Mouse (Mus musculus) midbrain, embryonic 10.5 days (tissue): ENCODE measurements around the gene Ccdc188. TPM values are rescaled to one million over a fixed set of nuclear protein-coding genes. Genes with fewer than 3 reads are reported as not detected.
"Not testable (repeated sequence)": the region's sequence is repeated elsewhere in the genome, so short reads cannot be mapped to it uniquely, and the experiment has no call there.

Source experiments
- DNase-seq: peaks from one replicate; pipeline ENCODE4 v3.0.0-alpha.2; 2017; ENCODE audit warnings: low spot score
- H3K27ac ChIP-seq: fragments of 300-500 bp; sonication (generic); replicated peaks from 2 replicates; pipeline ENCODE4 v1.5.1; 2016; ENCODE audit warnings: mild to moderate bottlenecking
- H3K27me3 ChIP-seq: fragments of 300-500 bp; sonication (generic); 2 replicates; pipeline ENCODE4 v1.6.1; 2016; ENCODE audit warnings: low read depth, mild to moderate bottlenecking; ENCODE audit not compliant: poor library complexity, severe bottlenecking
- H3K36me3 ChIP-seq: fragments of 300-500 bp; sonication (generic); 2 replicates; pipeline ENCODE4 v1.6.1; 2016; ENCODE audit warnings: mild to moderate bottlenecking, moderate library complexity
- H3K4me1 ChIP-seq: fragments of 300-500 bp; sonication (generic); 2 replicates; pipeline ENCODE4 v1.6.1; 2016
- H3K4me3 ChIP-seq: fragments of 300-500 bp; sonication (generic); 2 replicates; pipeline ENCODE4 v1.5.1; 2016; ENCODE audit warnings: mild to moderate bottlenecking, moderate library complexity
- H3K9me3 ChIP-seq: fragments of 300-500 bp; sonication (generic); replicated peaks from 2 replicates; pipeline ENCODE4 v1.6.1; 2016; ENCODE audit warnings: mild to moderate bottlenecking
- WGBS: fragments of 180-500 bp; shearing (Covaris S2); methylation state at CpG from one replicate; pipeline ENCODE4 v1.1.7; 2016; 5-methylcytosine and 5-hydroxymethylcytosine counted together
- polyA plus RNA-seq: library from polyadenylated mRNA; unstranded; fragments of >200 nt; fragmentation: Nextera tagmentation; extraction: Ambion mirVana; gene quantifications from 2 replicates; pipeline ENCODE4 v1.2.1, GENCODE M21; 2016

Ccdc188 gene
- polyA plus RNA-seq, 1 experiment from 2014 or later = not detected

GRCm38 (mm10) chr16:18187221-18187620 lies 30.5 kb upstream of the Ccdc188 start:
- DNase-seq = no peak
- Histone ChIP-seq H3K27me3 (peaks cover 12% of the 10 kb centered on the region), H3K4me3 (no peak overlapping the region), H3K27ac (no peak overlapping the region), H3K4me1 (no peaks in the 10 kb centered on the region), H3K36me3 (no peaks in the 10 kb centered on the region), H3K9me3 (no peaks in the 10 kb centered on the region)
- 92% methylated on average over 3 of the region's 3 CpGs for WGBS

- H3K9me3 ChIP-seq = no peaks in the 10 kb centered on the region
- H3K36me3 ChIP-seq = no peaks in the 10 kb centered on the region
- 87% methylated on average over 2 of the region's 2 CpGs for WGBS
- H3K27ac ChIP-seq = no peak overlapping the region
- no peak overlapping the region for H3K4me3 ChIP-seq
- no peak for DNase-seq
- no peaks in the 10 kb centered on the region for H3K27me3 ChIP-seq
- H3K4me1 ChIP-seq = peaks cover 17% of the 10 kb centered on the region
These were observed 26.7 kb upstream of the Ccdc188 start for GRCm38 (mm10) chr16:18191006-18191405.

DNA sequence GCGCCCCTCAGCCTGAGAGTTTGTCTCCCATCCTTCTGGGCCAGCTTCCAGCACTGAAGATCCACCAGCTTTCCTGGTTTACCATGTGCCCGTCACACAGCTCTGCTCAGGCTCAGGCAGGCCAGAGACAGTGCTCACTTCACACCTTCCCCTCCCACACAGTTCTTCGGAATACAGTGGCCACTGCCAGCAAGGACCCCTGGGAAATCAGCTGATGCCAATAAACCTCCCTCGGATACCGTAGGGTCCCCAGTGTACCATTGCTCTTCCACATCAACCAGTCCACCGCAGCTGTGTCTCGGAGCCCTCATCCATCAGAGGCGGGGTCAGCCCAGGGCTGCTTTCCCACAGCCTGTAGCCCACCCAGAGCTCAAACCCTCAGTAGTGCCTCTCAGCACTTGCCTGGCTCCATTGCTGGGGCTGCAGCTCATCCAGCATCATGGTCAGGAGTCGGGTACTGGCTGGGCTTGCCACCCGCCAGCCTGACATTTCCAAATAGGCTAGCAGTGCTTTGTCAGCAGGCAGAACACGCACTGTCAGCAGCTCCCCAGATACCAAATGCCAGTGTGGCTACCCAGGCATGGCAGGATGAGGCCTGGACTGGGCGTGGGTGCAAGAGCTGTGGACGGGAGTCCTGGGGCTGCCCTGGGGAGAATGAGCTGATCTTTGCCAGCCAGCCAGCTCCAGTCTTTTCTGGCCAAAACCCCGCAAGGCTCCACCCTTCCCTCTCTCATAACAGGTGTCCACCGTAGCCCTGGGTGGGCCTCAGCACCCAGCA lies 23.3 kb upstream of the Ccdc188 start:
- no peaks in the 10 kb centered on the region for H3K36me3 ChIP-seq
- 0 out of 2 replicates have a peak overlapping the region, but pooled peaks have one; percentile 24 for H3K27ac ChIP-seq
- no peak overlapping the region for H3K4me3 ChIP-seq
- no peaks in the 10 kb centered on the region for H3K27me3 ChIP-seq
- WGBS = 82% methylated on average over 15 of the region's 15 CpGs
- DNase-seq = no peak
- H3K4me1 ChIP-seq = peaks cover 35% of the 10 kb centered on the region
- no peaks in the 10 kb centered on the region for H3K9me3 ChIP-seq

- peaks cover 42% of the 10 kb centered on the region for H3K4me1 ChIP-seq
- no peak overlapping the region for H3K4me3 ChIP-seq
- WGBS = 60% methylated on average over 5 of the region's 5 CpGs
- no peaks in the 10 kb centered on the region for H3K36me3 ChIP-seq
- no peaks in the 10 kb centered on the region for H3K9me3 ChIP-seq
- H3K27ac ChIP-seq = 0 out of 2 replicates have a peak overlapping the region, but pooled peaks have one; percentile 24
- no peaks in the 10 kb centered on the region for H3K27me3 ChIP-seq
- no peak for DNase-seq
These were observed 22.6 kb upstream of the Ccdc188 start for GRCm38 (mm10) chr16:18195068-18195467.

GRCm38 (mm10) chr16:18195561-18195960 lies 22.1 kb upstream of the Ccdc188 start:
- WGBS = 71% methylated on average over 3 of the region's 3 CpGs
- not testable (repeated sequence) for H3K27me3 ChIP-seq, DNase-seq, H3K27ac ChIP-seq, H3K9me3 ChIP-seq, H3K36me3 ChIP-seq, H3K4me3 ChIP-seq
- H3K4me1 ChIP-seq = peaks cover 47% of the 10 kb centered on the region

DNA sequence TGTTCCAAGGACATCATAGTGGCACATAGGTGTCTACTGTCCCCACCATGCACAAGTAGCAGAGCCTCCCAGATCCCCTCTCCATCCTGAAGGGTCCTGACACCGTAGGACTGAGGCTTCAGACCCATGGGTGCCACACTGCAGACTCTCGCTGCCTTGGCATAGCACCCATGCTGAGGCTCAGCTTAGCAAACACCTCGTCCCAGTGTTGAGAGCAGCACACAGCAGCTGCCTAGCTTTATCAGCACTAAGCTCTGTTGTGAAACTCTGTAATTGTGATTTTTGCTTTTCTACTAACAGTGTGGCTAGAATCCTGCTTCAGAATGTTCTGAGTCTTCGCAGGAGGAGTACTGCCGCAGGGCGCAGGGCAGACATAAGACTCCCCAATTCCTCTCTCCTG lies 19.8 kb upstream of the Ccdc188 start:
- DNase-seq = no peak
- Histone ChIP-seq H3K27ac (peak overlapping the region; percentile 69), H3K4me1 (peaks cover 54% of the 10 kb centered on the region), H3K27me3 (no peaks in the 10 kb centered on the region), H3K36me3 (no peaks in the 10 kb centered on the region), H3K9me3 (no peaks in the 10 kb centered on the region), H3K4me3 (no peak overlapping the region)
- WGBS = 82% methylated on average over 6 of the region's 6 CpGs

GRCm38 (mm10) chr16:18198365-18199098 lies 19.1 kb upstream of the Ccdc188 start:
- no peaks in the 10 kb centered on the region for H3K36me3 ChIP-seq
- no peaks in the 10 kb centered on the region for H3K9me3 ChIP-seq
- H3K4me1 ChIP-seq = peaks cover 54% of the 10 kb centered on the region
- 87% methylated on average over 10 of the region's 10 CpGs for WGBS
- no peak for DNase-seq
- no peak overlapping the region for H3K4me3 ChIP-seq
- H3K27ac ChIP-seq = peak overlapping the region; percentile 69; the same call in 1 of the 2 replicates
- no peaks in the 10 kb centered on the region for H3K27me3 ChIP-seq

- WGBS = 93% methylated on average over 2 of the region's 2 CpGs
- peaks cover 44% of the 10 kb centered on the region for H3K4me1 ChIP-seq
- no peak overlapping the region for H3K4me3 ChIP-seq
- H3K36me3 ChIP-seq = no peaks in the 10 kb centered on the region
- no peaks in the 10 kb centered on the region for H3K27me3 ChIP-seq
- no peak for DNase-seq
- H3K9me3 ChIP-seq = no peaks in the 10 kb centered on the region
- peak overlapping the region; percentile 69; the same call in 1 of the 2 replicates for H3K27ac ChIP-seq
These were observed 17.6 kb upstream of the Ccdc188 start for GRCm38 (mm10) chr16:18200062-18200461.

GRCm38 (mm10) chr16:18201620-18202019 lies 16.1 kb upstream of the Ccdc188 start:
- Histone ChIP-seq H3K27ac (no peak overlapping the region), H3K4me1 (peaks cover 40% of the 10 kb centered on the region), H3K36me3 (no peaks in the 10 kb centered on the region), H3K4me3 (no peak overlapping the region), H3K9me3 (no peaks in the 10 kb centered on the region), H3K27me3 (no peaks in the 10 kb centered on the region)
- WGBS = 62% methylated on average over 1 of the region's 1 CpGs
- DNase-seq = no peak

GRCm38 (mm10) chr16:18202061-18202460 lies 15.6 kb upstream of the Ccdc188 start:
- Histone ChIP-seq H3K4me1 (peaks cover 40% of the 10 kb centered on the region), H3K36me3 (no peaks in the 10 kb centered on the region), H3K9me3 (no peaks in the 10 kb centered on the region), H3K4me3 (no peak overlapping the region), H3K27ac (no peak overlapping the region), H3K27me3 (no peaks in the 10 kb centered on the region)
- 75% methylated on average over 1 of the region's 1 CpGs for WGBS
- no peak for DNase-seq

GRCm38 (mm10) chr16:18203430-18204091 lies 14.1 kb upstream of the Ccdc188 start:
- Histone ChIP-seq H3K4me3 (no peak overlapping the region), H3K4me1 (peaks cover 30% of the 10 kb centered on the region), H3K36me3 (no peaks in the 10 kb centered on the region), H3K9me3 (no peaks in the 10 kb centered on the region), H3K27me3 (no peaks in the 10 kb centered on the region), H3K27ac (no peak overlapping the region)
- no peak for DNase-seq
- WGBS = 72% methylated on average over 7 of the region's 7 CpGs

- DNase-seq = peak; percentile 69
- no peaks in the 10 kb centered on the region for H3K36me3 ChIP-seq
- no peak overlapping the region for H3K4me3 ChIP-seq
- H3K27me3 ChIP-seq = peaks cover 21% of the 10 kb centered on the region; the same call in 1 of the 2 replicates
- peaks cover 33% of the 10 kb centered on the region for H3K4me1 ChIP-seq
- no peaks in the 10 kb centered on the region for H3K9me3 ChIP-seq
- H3K27ac ChIP-seq = no peak overlapping the region
- WGBS = 25% methylated on average over 8 of the region's 8 CpGs
These were observed 6.8 kb upstream of the Ccdc188 start for GRCm38 (mm10) chr16:18210701-18211416.
